Mouse (Mus musculus): ENCODE measurements around the gene Syt17.

DNA sequence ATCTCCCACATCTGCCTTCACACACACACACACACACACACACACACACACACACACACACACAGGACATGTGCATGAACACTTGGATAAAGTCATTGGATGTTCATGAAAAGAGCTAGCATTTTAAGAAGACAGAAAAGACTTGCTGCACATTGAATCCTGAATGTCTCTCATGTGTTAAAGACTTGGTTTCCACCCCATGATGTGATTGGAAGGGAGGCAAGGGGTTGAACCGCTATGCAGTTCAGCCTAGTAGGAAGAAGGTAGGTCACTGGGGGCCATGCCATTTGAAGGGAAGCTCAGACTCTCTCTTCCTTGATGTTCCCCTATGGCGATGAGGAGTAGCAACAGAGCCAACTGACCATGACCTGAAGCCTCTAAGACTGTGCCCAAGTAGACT is 34.0 kb upstream of the Syt17 start:
- no peak for TF ChIP-seq ZKSCAN1 (IDR thresholded peaks at IDR 0.05; ENCODE audit: borderline replicate concordance, low read depth, low read length)
- TF ChIP-seq CHD1 (IDR thresholded peaks at IDR 0.05; ENCODE audit: low read depth, low read length): no peak
